Mouse (Mus musculus) G1E (cell line): ENCODE measurements around the gene Bmpr1b. TPM values are rescaled to one million over a fixed set of nuclear protein-coding genes. Genes with fewer than 3 reads are reported as not detected.

Source experiments
- ATAC-seq: 2 replicates; pipeline ENCODE4 v1.8.0; 2016; ENCODE audit warnings: mild to moderate bottlenecking; ENCODE audit not compliant: insufficient number of reproducible peaks, poor library complexity, low FRiP score, severe bottlenecking; ENCODE audit errors: extremely low read depth
- DNase-seq: peaks from one replicate; pipeline ENCODE4 v3.0.0; 2012; ENCODE audit warnings: low spot score
- H3K27me3 ChIP-seq: 2 replicates; pipeline ENCODE4 v1.6.1; 2012; ENCODE audit warnings: mild to moderate bottlenecking, low read length, inconsistent platforms; ENCODE audit not compliant: insufficient read depth
- H3K36me3 ChIP-seq: replicated peaks from 2 replicates; pipeline ENCODE3; 2012; ENCODE audit warnings: mild to moderate bottlenecking, inconsistent platforms
- H3K4me1 ChIP-seq: 2 replicates; pipeline ENCODE4 v1.6.1; 2012; ENCODE audit warnings: low read depth, low read length, inconsistent platforms, mixed read lengths; ENCODE audit not compliant: insufficient read depth
- H3K4me3 ChIP-seq: 2 replicates; pipeline ENCODE4 v1.5.1; 2012; ENCODE audit warnings: low read depth, mild to moderate bottlenecking, inconsistent platforms, low read length, moderate library complexity, mixed read lengths
- H3K9me3 ChIP-seq: replicated peaks from 2 replicates; pipeline ENCODE4 v1.6.1; 2012; ENCODE audit warnings: inconsistent platforms
- CTCF ChIP-seq: IDR thresholded peaks from 2 replicates; pipeline ENCODE4 v1.5.1; 2012; ENCODE audit warnings: low read depth, low read length, inconsistent platforms, mixed read lengths
- GATA1 ChIP-seq: IDR thresholded peaks from 2 replicates; pipeline ENCODE4 v1.6.1; 2012; ENCODE audit warnings: borderline replicate concordance, low read length, inconsistent platforms, mixed read lengths
- GATA2 ChIP-seq: IDR thresholded peaks from 2 replicates; pipeline ENCODE4 v1.6.1; 2012; ENCODE audit warnings: low read depth, low read length, inconsistent platforms, borderline replicate concordance
- POLR2AphosphoS5 ChIP-seq: IDR thresholded peaks from 2 replicates; pipeline ENCODE4 v1.6.1; 2012; ENCODE audit warnings: low read depth, low read length, inconsistent platforms; ENCODE audit not compliant: insufficient replicate concordance
- TAL1 ChIP-seq: conservative IDR thresholded peaks from 2 replicates; pipeline ENCODE4 v1.6.1; 2012; ENCODE audit warnings: low read depth, low read length, inconsistent platforms, mixed read lengths
- polyA plus RNA-seq: library from polyadenylated mRNA; stranded (reverse); fragments of >175 nt; gene quantifications from 2 replicates; pipeline ENCODE4 v1.2.3, GENCODE M21; 2012
- total RNA-seq, 2 experiments: library from RNA; stranded (forward) in 1 of 2; stranded (reverse) in 1 of 2; fragments of 200-1000 nt in 1 of 2; fragments of >200 nt in 1 of 2; fragmentation: Nextera tagmentation in 1 of 2; gene quantifications; 2 replicates each; pipeline ENCODE4 v1.2.3; 2014 to 2017

Bmpr1b gene
- total and polyA plus RNA-seq, 3 experiments = 0.11 TPM; not detected in 2

DNA sequence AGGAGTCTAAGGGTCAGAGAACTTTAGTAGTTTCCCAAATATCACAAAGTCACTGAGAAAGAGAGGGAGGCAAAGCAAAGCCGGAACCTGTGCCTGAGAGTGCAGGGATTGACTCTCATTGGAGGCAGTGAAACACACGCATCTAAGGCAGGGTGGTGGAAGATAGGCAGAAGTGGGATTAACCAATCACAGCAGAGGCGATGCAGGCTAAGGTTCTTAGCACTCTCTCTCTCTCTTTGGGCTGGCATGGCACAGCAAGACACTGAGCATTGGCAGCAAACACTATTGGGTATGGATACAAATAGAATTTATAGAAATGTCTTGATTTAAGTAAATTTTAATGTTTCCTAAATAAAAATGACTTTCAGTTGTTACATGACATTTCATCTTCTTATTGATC, 297.4 kb downstream of the Bmpr1b start:
- Histone ChIP-seq H3K36me3 (no peaks in the 10 kb centered on the region), H3K9me3 (no peaks in the 10 kb centered on the region), H3K27me3 (no peaks in the 10 kb centered on the region), H3K4me3 (no peak overlapping the region), H3K4me1 (no peaks in the 10 kb centered on the region)
- no peak for ATAC-seq
- TF ChIP-seq GATA1 = no peak
- no peak for DNase-seq

DNA sequence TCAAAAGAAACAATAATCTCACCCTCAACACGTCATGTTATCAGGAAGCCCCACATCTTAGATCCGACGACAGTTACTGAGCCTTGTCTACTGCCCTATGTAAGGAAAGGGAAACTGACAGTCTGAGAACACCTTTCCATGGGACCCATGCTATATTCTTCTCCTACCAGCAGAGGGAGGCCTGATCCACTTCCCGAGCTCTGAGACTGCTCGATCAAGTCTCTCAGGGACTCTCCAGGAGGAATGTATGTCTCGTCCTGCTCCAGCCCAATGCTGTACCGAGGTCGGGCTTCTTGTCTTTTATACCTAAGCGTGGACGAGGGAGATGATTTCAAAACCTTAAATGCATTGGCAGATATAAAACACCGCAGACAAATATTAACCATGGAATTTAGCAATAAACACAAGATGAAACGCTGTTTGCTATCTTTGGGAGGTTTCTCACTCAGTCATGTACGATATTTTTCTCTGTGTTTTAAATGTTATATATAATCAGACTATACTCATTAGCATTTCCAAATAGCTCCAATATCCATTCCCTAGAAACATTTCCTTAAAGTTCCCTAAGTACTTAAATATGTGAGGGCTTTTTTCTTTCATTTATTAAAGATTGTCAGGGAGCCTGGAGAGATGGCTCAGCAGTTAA, 306.3 kb downstream of the Bmpr1b start:
- ATAC-seq (peak; percentile 70), DNase-seq (no peak)
- Histone ChIP-seq H3K9me3 (no peaks in the 10 kb centered on the region), H3K36me3 (no peaks in the 10 kb centered on the region), H3K4me1 (no peaks in the 10 kb centered on the region), H3K27me3 (no peaks in the 10 kb centered on the region), H3K4me3 (no peak overlapping the region)
- TF ChIP-seq TAL1 (no peak), POLR2AphosphoS5 (no peak), CTCF (peak; percentile 36), GATA1 (no peak), GATA2 (no peak)

DNA sequence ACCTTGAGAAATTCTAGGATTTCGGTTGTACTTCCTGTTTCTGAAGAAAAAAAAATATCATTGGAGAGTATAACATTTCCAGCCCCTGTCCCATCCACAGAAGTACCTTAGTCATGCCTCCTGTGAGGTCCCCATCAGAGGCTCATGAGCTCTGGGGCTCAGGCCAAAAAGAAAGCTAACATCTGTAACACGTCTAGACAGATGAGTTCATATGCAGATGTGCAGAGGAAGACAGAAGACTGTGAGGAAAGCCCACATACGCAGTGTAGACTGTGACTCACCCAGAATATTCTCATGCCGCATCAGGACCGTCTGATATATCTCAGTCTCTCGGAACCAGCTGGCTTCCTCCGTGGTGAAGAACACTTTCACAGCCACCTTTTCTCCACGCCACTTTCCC, 312.1 kb downstream of the Bmpr1b start:
- Histone ChIP-seq H3K36me3 (no peaks in the 10 kb centered on the region), H3K4me1 (no peaks in the 10 kb centered on the region), H3K9me3 (no peaks in the 10 kb centered on the region), H3K27me3 (no peaks in the 10 kb centered on the region), H3K4me3 (no peak overlapping the region)
- TF ChIP-seq GATA1 (no peak), POLR2AphosphoS5 (no peak), CTCF (no peak), TAL1 (no peak), GATA2 (no peak)
- ATAC-seq (no peak), DNase-seq (no peak)

DNA sequence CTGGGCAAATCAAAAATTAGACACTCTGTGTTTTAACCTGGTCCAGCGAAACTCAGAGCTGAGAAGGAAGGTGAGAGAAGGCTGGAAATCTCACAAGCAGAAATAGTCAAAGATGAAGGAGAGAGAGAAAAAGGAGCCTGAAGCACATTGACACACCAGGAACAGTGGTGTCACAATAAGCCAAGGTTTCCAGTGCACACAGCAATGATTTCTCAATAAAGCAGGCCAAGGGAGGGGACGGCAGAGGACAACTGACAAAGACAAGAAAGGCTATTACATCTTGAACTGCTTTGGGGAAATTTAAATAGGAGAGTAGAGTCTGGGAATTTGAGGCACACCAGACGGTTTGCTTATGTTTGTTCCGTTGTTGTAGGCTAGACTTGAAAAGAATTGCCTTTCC, 314.9 kb downstream of the Bmpr1b start:
- DNase-seq = no peak
- TF ChIP-seq GATA2 (no peak), CTCF (no peak), GATA1 (no peak), TAL1 (no peak), POLR2AphosphoS5 (no peak)
- H3K9me3 ChIP-seq = no peaks in the 10 kb centered on the region
- no peaks in the 10 kb centered on the region for H3K4me1 ChIP-seq
- no peak overlapping the region for H3K4me3 ChIP-seq
- ATAC-seq = no peak
- H3K27me3 ChIP-seq = no peaks in the 10 kb centered on the region
- H3K36me3 ChIP-seq = no peaks in the 10 kb centered on the region

DNA sequence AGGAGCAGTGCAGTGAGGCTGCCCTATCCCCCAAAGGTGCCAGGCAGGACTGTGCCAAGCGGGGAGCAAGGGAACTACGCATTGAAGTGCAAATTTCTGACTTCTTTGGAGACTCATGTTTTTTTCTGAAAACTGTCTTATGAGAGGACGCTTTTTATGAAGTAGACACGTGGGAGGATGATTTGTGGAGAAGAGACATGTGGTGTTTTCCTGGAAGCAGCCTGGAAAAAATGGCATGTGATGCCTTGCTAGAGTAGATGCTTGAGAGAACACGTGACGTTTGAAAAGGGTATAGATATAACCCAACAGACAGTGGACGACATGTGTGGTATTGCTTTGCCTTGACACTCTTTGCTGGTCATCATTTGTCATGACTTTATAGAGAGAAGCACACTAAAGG, 319.1 kb downstream of the Bmpr1b start:
- no peak for ATAC-seq
- H3K27me3 ChIP-seq = no peaks in the 10 kb centered on the region
- H3K4me1 ChIP-seq = no peaks in the 10 kb centered on the region
- no peaks in the 10 kb centered on the region for H3K36me3 ChIP-seq
- DNase-seq = no peak
- no peak overlapping the region for H3K4me3 ChIP-seq
- TF ChIP-seq CTCF (no peak), GATA1 (no peak), TAL1 (no peak), POLR2AphosphoS5 (no peak), GATA2 (no peak)
- H3K9me3 ChIP-seq = no peaks in the 10 kb centered on the region

DNA sequence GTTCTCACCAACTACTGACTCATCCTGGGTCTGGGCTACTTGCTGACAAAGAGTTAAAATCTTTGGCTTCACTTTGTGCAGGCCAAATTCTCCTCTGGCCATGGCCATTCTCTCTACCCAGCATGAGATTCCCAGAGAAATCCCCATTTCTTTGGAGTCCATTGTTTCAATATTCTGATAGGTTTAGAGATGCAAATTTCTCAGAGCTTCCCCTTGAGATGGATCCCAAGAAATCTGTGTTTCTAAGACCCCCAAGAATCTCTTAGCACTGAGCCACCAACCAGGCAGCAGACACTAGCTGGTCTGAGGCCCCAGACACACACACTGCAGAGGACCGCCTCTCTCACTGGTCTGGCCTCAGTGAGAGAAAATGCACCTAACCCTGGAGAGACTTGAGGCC, 320.0 kb downstream of the Bmpr1b start:
- DNase-seq (no peak), ATAC-seq (no peak)
- Histone ChIP-seq H3K4me1 (no peaks in the 10 kb centered on the region), H3K4me3 (no peak overlapping the region), H3K27me3 (no peaks in the 10 kb centered on the region), H3K9me3 (no peaks in the 10 kb centered on the region), H3K36me3 (no peaks in the 10 kb centered on the region)
- TF ChIP-seq CTCF (no peak), TAL1 (no peak), GATA2 (no peak), GATA1 (no peak), POLR2AphosphoS5 (no peak)

DNA sequence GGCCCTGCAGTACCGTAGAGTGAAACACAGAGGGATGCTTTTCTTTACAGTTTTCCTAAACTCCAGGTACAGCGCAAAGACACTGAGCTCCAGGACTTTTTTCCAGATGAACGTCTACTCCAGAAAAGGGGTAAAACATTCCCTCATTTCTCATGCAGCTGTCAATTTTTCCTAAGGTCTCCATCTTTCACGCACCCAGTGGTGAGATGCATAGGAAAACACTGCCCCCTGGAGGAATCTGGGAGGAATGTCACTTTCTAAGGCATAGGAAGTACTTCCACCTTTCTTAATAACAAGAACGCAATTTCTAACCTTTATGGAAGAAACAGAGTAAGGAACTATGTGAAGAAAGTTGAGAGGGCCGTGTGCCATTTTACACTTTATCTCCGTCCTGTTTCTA, 330.4 kb downstream of the Bmpr1b start:
- DNase-seq = peak; percentile 6
- Histone ChIP-seq H3K4me1 (no peaks in the 10 kb centered on the region), H3K27me3 (0 out of 2 replicates have a peak, but pooled peaks cover 2% of the 10 kb centered on the region), H3K9me3 (no peaks in the 10 kb centered on the region), H3K36me3 (no peaks in the 10 kb centered on the region), H3K4me3 (no peak overlapping the region)
- TF ChIP-seq GATA2 (no peak), CTCF (peak; percentile 49)
- ATAC-seq = peak; percentile 49; the same call in 1 of the 2 replicates
